Mouse (Mus musculus) ES-Bruce4 (cell line): ENCODE measurements around the gene Brat1. TPM values are rescaled to one million over a fixed set of nuclear protein-coding genes. Genes with fewer than 3 reads are reported as not detected.

ENCODE experiments used
- H3K27ac ChIP-seq: 2 replicates; pipeline ENCODE4 v1.5.1; 2012; ENCODE audit warnings: low read length, inconsistent platforms; ENCODE audit not compliant: insufficient read depth
- H3K27me3 ChIP-seq: 2 replicates; pipeline ENCODE4 v1.6.1; 2012; ENCODE audit warnings: mild to moderate bottlenecking, low read length, inconsistent platforms; ENCODE audit not compliant: control insufficient read depth, poor library complexity, insufficient read depth, severe bottlenecking
- H3K36me3 ChIP-seq: 2 replicates; pipeline ENCODE4 v1.6.1; 2012; ENCODE audit warnings: inconsistent platforms, mild to moderate bottlenecking, low read length, moderate library complexity; ENCODE audit not compliant: control insufficient read depth, poor library complexity, insufficient read depth, severe bottlenecking
- H3K4me1 ChIP-seq: one replicate; pipeline ENCODE4 v1.8.1; 2011; ENCODE audit warnings: low read length; ENCODE audit not compliant: control insufficient read depth, insufficient read depth
- H3K4me3 ChIP-seq: 2 replicates; pipeline ENCODE4 v1.5.1; 2011; ENCODE audit warnings: low read depth, mild to moderate bottlenecking, low read length
- H3K9ac ChIP-seq: 2 replicates; pipeline ENCODE4 v1.6.1; 2012; ENCODE audit warnings: low read depth, mild to moderate bottlenecking, inconsistent platforms; ENCODE audit not compliant: poor library complexity, severe bottlenecking
- H3K9me3 ChIP-seq: replicated peaks from 2 replicates; pipeline ENCODE4 v1.6.1; 2012; ENCODE audit warnings: mild to moderate bottlenecking, low read length, inconsistent platforms; ENCODE audit not compliant: control insufficient read depth, poor library complexity, insufficient read depth, severe bottlenecking
- CTCF ChIP-seq: IDR thresholded peaks from one replicate; pipeline ENCODE4 v1.8.1; 2011; ENCODE audit warnings: low read depth, low read length
- EP300 ChIP-seq: IDR thresholded peaks from 2 replicates; pipeline ENCODE4 v1.6.1; 2011; ENCODE audit warnings: low read depth, low read length; ENCODE audit not compliant: insufficient read depth
- POLR2A ChIP-seq: IDR thresholded peaks from one replicate; pipeline ENCODE4 v1.8.1; 2011; ENCODE audit warnings: low read length; ENCODE audit not compliant: insufficient read depth
- polyA plus RNA-seq: library from polyadenylated mRNA; stranded (reverse); fragments of >200 nt; gene quantifications from 2 replicates; pipeline ENCODE4 v1.2.4, GENCODE M21; 2011; ENCODE audit warnings: low read depth; ENCODE audit not compliant: missing spikeins, insufficient read depth, insufficient read length

Gene Brat1
- polyA plus RNA-seq, 1 experiment, result 9.3 TPM

GRCm38 (mm10) chr5:140749062-140749875 is 44.5 kb downstream of the Brat1 start:
- TF ChIP-seq POLR2A, result no peak
- TF ChIP-seq CTCF, result peak; percentile 93
- TF ChIP-seq EP300, result 0 out of 2 replicates have a peak, but pooled peaks have one; percentile 10
- Histone ChIP-seq H3K9me3 (no peaks in the 10 kb centered on the region), H3K4me3 (peak overlapping the region; percentile 65), H3K36me3 (no peaks in the 10 kb centered on the region), H3K9ac (peak overlapping the region; percentile 29; the same call in 1 of the 2 replicates), H3K27ac (no peak overlapping the region), H3K4me1 (no peaks in the 10 kb centered on the region), H3K27me3 (no peaks in the 10 kb centered on the region)

- Histone ChIP-seq H3K4me3 (no peak overlapping the region), H3K27me3 (no peaks in the 10 kb centered on the region)
- no peak for TF ChIP-seq EP300
- no peak for TF ChIP-seq POLR2A
- peak; percentile 19 for TF ChIP-seq CTCF
Observed at GRCm38 (mm10) chr5:140750925-140751324, 46.1 kb downstream of the Brat1 start.

DNA sequence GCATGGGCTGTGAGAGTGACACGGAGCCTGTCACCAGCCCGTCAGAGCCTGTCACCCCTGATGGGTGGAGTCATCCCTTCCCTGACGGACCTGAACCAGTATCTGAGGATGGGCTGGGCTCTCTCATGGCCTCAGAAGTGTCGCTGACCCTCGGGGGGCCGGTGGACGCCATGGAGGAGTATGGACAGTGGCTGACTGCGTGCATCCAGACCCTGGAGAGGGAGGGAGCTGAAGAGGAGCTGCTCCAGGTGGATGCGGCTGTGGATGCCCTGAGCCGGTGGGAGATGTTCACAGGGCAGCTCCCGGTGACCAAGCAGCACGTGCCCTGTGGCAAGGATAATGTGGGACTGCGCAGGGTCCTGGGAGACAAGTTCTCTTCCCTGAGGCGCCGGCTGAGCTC is 47.2 kb downstream of the Brat1 start:
- Histone ChIP-seq H3K9ac (no peak overlapping the region), H3K36me3 (no peaks in the 10 kb centered on the region), H3K4me1 (no peaks in the 10 kb centered on the region), H3K27me3 (no peaks in the 10 kb centered on the region), H3K4me3 (no peak overlapping the region), H3K27ac (no peak overlapping the region), H3K9me3 (no peaks in the 10 kb centered on the region)
- TF ChIP-seq EP300 (no peak), CTCF (no peak), POLR2A (no peak)

More at GRCm38 (mm10) chr5:140750925-140751324, 46.1 kb downstream of the Brat1 start:
- Histone ChIP-seq H3K27ac (no peak overlapping the region), H3K9me3 (no peaks in the 10 kb centered on the region), H3K9ac (no peak overlapping the region), H3K4me1 (no peaks in the 10 kb centered on the region), H3K36me3 (no peaks in the 10 kb centered on the region)

DNA sequence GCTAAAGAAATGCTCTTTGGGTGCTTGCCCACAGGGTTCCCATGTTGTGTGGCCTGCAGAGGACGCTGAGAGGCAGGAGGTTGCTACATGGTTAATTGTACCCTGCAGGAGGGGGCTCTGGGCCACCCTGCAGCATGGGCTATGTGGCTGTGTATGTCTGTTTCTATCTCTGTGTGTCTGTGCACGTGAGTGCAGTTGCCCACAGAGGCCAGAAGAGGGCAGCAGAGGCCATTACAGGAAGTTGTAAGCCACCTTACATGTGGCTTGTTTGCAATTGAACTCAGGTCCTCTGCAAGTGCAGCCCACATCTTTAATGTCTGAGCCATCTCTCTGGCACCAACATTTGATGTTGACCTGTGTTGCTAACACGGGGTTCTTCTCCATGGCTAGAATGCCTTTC is 47.8 kb downstream of the Brat1 start:
- H3K9me3 ChIP-seq, result no peaks in the 10 kb centered on the region

GRCm38 (mm10) chr5:140753223-140753622 is 48.4 kb downstream of the Brat1 start:
- H3K27me3 ChIP-seq, result no peaks in the 10 kb centered on the region
- H3K4me3 ChIP-seq, result no peak overlapping the region
- no peak overlapping the region for H3K27ac ChIP-seq
- no peak for TF ChIP-seq POLR2A
- no peak for TF ChIP-seq EP300
- no peak for TF ChIP-seq CTCF
- H3K4me1 ChIP-seq, result no peaks in the 10 kb centered on the region
- no peaks in the 10 kb centered on the region for H3K9me3 ChIP-seq
- no peak overlapping the region for H3K9ac ChIP-seq
- H3K36me3 ChIP-seq, result no peaks in the 10 kb centered on the region

More for the DNA sequence above, 47.8 kb downstream of the Brat1 start:
- H3K9ac ChIP-seq, result no peak overlapping the region
- H3K4me3 ChIP-seq, result no peak overlapping the region
- H3K27me3 ChIP-seq, result no peaks in the 10 kb centered on the region
- no peak overlapping the region for H3K27ac ChIP-seq
- H3K4me1 ChIP-seq, result no peaks in the 10 kb centered on the region
- TF ChIP-seq POLR2A, result no peak
- TF ChIP-seq CTCF, result peak; percentile 59
- no peaks in the 10 kb centered on the region for H3K36me3 ChIP-seq

GRCm38 (mm10) chr5:140758864-140759263 is 54.1 kb downstream of the Brat1 start:
- no peaks in the 10 kb centered on the region for H3K27me3 ChIP-seq
- no peaks in the 10 kb centered on the region for H3K9me3 ChIP-seq
- peaks cover 11% of the 10 kb centered on the region; the same call in 1 of the 2 replicates for H3K36me3 ChIP-seq
- no peaks in the 10 kb centered on the region for H3K4me1 ChIP-seq
- H3K9ac ChIP-seq, result no peak overlapping the region
- TF ChIP-seq EP300 (no peak), POLR2A (no peak), CTCF (no peak)
- no peak overlapping the region for H3K27ac ChIP-seq
- no peak overlapping the region for H3K4me3 ChIP-seq
